Mouse (Mus musculus) CH12.LX (cell line): ENCODE data around the gene Lgals8. TPM values are rescaled to one million over a fixed set of nuclear protein-coding genes. Genes with fewer than 3 reads are reported as not detected.

Source experiments
- DNase-seq: peaks from one replicate; pipeline ENCODE4 v3.0.0-alpha.2; 2013; ENCODE audit errors: extremely low read depth
- H3K27ac ChIP-seq: 2 replicates; pipeline ENCODE4 v1.5.1; 2012; ENCODE audit warnings: low read depth, mild to moderate bottlenecking, control low read depth, moderate library complexity; ENCODE audit not compliant: insufficient read depth
- H3K27me3 ChIP-seq: replicated peaks from 2 replicates; pipeline ENCODE3; 2012; ENCODE audit warnings: inconsistent platforms
- H3K36me3 ChIP-seq, 2 experiments: replicated peaks in 1 of 2; 2 replicates each; pipeline versions ENCODE3 to v1.6.1; 2012; ENCODE audit warnings: inconsistent platforms in 1 of 2, low read length in 1 of 2, mild to moderate bottlenecking in 1 of 2, mixed read lengths in 1 of 2, moderate library complexity in 1 of 2; ENCODE audit not compliant: control insufficient read depth in 1 of 2, insufficient read depth in 1 of 2
- H3K4me1 ChIP-seq, 2 experiments: 2 replicates each; pipeline ENCODE4 v1.6.1; 2012; ENCODE audit warnings: inconsistent platforms in 1 of 2, moderate library complexity in 1 of 2; ENCODE audit not compliant: insufficient read depth in 2 of 2, control insufficient read depth in 1 of 2
- H3K4me2 ChIP-seq: 2 replicates; pipeline ENCODE4 v1.6.1; 2012; ENCODE audit warnings: low read depth, mild to moderate bottlenecking, control low read depth; ENCODE audit not compliant: poor library complexity, insufficient read depth, severe bottlenecking
- H3K4me3 ChIP-seq, 3 experiments: fragments of 150-350 bp in 1 of 3; sonication (generic) in 1 of 3; replicated peaks in 1 of 3; 2 replicates each; pipeline versions ENCODE3 to v1.5.1; 2011 to 2012; ENCODE audit warnings: low read depth in 2 of 3, low read length in 2 of 3, mild to moderate bottlenecking in 2 of 3, moderate library complexity in 2 of 3, control low read depth in 1 of 3, improper control_type of control experiment in 1 of 3, inconsistent platforms in 1 of 3, mixed read lengths in 1 of 3; ENCODE audit not compliant: poor library complexity in 1 of 3
- H3K79me2 ChIP-seq: replicated peaks from 2 replicates; pipeline ENCODE4 v1.6.1; 2012; ENCODE audit warnings: mild to moderate bottlenecking, moderate library complexity; ENCODE audit not compliant: control insufficient read depth, poor library complexity, insufficient read depth, severe bottlenecking; ENCODE audit errors: extremely low read depth
- H3K9ac ChIP-seq: 2 replicates; pipeline ENCODE4 v1.6.1; 2012; ENCODE audit warnings: low read depth, mild to moderate bottlenecking, control low read depth, moderate library complexity; ENCODE audit not compliant: insufficient read depth
- H3K9me3 ChIP-seq: replicated peaks from 2 replicates; pipeline ENCODE3; 2012; ENCODE audit warnings: low read length, inconsistent platforms, mixed read lengths
- BHLHE40 ChIP-seq: IDR thresholded peaks from 2 replicates; pipeline ENCODE4 v1.6.1; 2011; ENCODE audit warnings: mild to moderate bottlenecking, low read depth, low read length, improper control_type of control experiment
- CHD1 ChIP-seq: IDR thresholded peaks from 2 replicates; pipeline ENCODE4 v1.6.1; 2012; ENCODE audit warnings: low read depth, low read length, improper control_type of control experiment, inconsistent platforms
- CHD2 ChIP-seq: IDR thresholded peaks from 2 replicates; pipeline ENCODE4 v1.6.1; 2011; ENCODE audit warnings: low read length, improper control_type of control experiment
- E2F4 ChIP-seq: IDR thresholded peaks from 2 replicates; pipeline ENCODE4 v1.6.1; 2011; ENCODE audit warnings: low read depth, low read length, improper control_type of control experiment; ENCODE audit not compliant: insufficient replicate concordance
- EP300 ChIP-seq: IDR thresholded peaks from 2 replicates; pipeline ENCODE4 v1.6.1; 2011; ENCODE audit warnings: low read length, improper control_type of control experiment
- GABPA ChIP-seq: IDR thresholded peaks from 2 replicates; pipeline ENCODE4 v1.6.1; 2012; ENCODE audit warnings: low read depth, low read length, improper control_type of control experiment, inconsistent platforms; ENCODE audit not compliant: insufficient replicate concordance
- HCFC1 ChIP-seq: IDR thresholded peaks from 2 replicates; pipeline ENCODE4 v1.6.1; 2012; ENCODE audit warnings: low read depth, mild to moderate bottlenecking, inconsistent platforms, low read length, improper control_type of control experiment
- JUN ChIP-seq: IDR thresholded peaks from 2 replicates; pipeline ENCODE4 v1.6.1; 2011; ENCODE audit warnings: low read depth, mild to moderate bottlenecking, low read length, improper control_type of control experiment, moderate library complexity; ENCODE audit not compliant: insufficient read depth
- JUND ChIP-seq: conservative IDR thresholded peaks from 2 replicates; pipeline ENCODE4 v1.6.1; 2011; ENCODE audit warnings: low read depth, low read length, improper control_type of control experiment
- KAT2A ChIP-seq: IDR thresholded peaks from 2 replicates; pipeline ENCODE4 v1.6.1; 2012; ENCODE audit warnings: low read length, improper control_type of control experiment, inconsistent platforms; ENCODE audit not compliant: insufficient replicate concordance
- MAFK ChIP-seq: IDR thresholded peaks from 2 replicates; pipeline ENCODE4 v1.6.1; 2011; ENCODE audit warnings: low read length, improper control_type of control experiment; ENCODE audit not compliant: insufficient replicate concordance
- MAX ChIP-seq: IDR thresholded peaks from 2 replicates; pipeline ENCODE4 v1.6.1; 2011; ENCODE audit warnings: low read length, improper control_type of control experiment
- MAZ ChIP-seq: IDR thresholded peaks from 2 replicates; pipeline ENCODE4 v1.6.1; 2012; ENCODE audit warnings: low read depth, mild to moderate bottlenecking, inconsistent platforms, low read length, improper control_type of control experiment, moderate library complexity
- MYC ChIP-seq: IDR thresholded peaks from 2 replicates; pipeline ENCODE4 v1.6.1; 2011; ENCODE audit warnings: low read depth, mild to moderate bottlenecking, improper control_type of control experiment, low read length
- NELFE ChIP-seq: IDR thresholded peaks from 2 replicates; pipeline ENCODE4 v1.6.1; 2011; ENCODE audit warnings: low read depth, low read length, improper control_type of control experiment
- NRF1 ChIP-seq: IDR thresholded peaks from 2 replicates; pipeline ENCODE4 v1.6.1; 2014; ENCODE audit warnings: low read depth, mild to moderate bottlenecking, inconsistent platforms, low read length, improper control_type of control experiment, moderate library complexity
- RAD21 ChIP-seq: IDR thresholded peaks from 2 replicates; pipeline ENCODE4 v1.6.1; 2011; ENCODE audit warnings: low read depth, mild to moderate bottlenecking, low read length, improper control_type of control experiment, moderate library complexity
- SMC3 ChIP-seq: IDR thresholded peaks from 2 replicates; pipeline ENCODE4 v1.6.1; 2011; ENCODE audit warnings: low read depth, low read length, improper control_type of control experiment
- USF1 ChIP-seq: IDR thresholded peaks from 2 replicates; pipeline ENCODE4 v1.6.1; 2014; ENCODE audit warnings: low read depth, mild to moderate bottlenecking, inconsistent platforms, low read length, improper control_type of control experiment
- USF2 ChIP-seq: conservative IDR thresholded peaks from 2 replicates; pipeline ENCODE4 v1.6.1; 2011; ENCODE audit warnings: low read depth, low read length, improper control_type of control experiment
- ZNF384 ChIP-seq: IDR thresholded peaks from 2 replicates; pipeline ENCODE4 v1.6.1; 2012; ENCODE audit warnings: low read depth, low read length, improper control_type of control experiment, inconsistent platforms
- dilution Hi-C: fragments of 300-500 bp; cut with MboI; formaldehyde crosslinking; loops from 2 replicates; pipeline ENCODE4 v1.14.3; 2020; ENCODE audit warnings: low sequenced_read_pairs; ENCODE audit not compliant: extremely low pct_unique_long_range_greater_than_20kb, extremely low pct_ligation_motif_present
- in situ Hi-C: fragments of 300-500 bp; cut with MboI; formaldehyde crosslinking; loops from 3 replicates; pipeline ENCODE4 v1.14.3; 2019; ENCODE audit warnings: low sequenced_read_pairs, low pct_ligation_motif_present, low pct_unique_long_range_greater_than_20kb, mixed read lengths
- polyA plus RNA-seq: library from polyadenylated mRNA; unstranded; fragments of >175 nt; gene quantifications from 2 replicates; pipeline ENCODE4 v1.2.1, GENCODE M21; 2012; ENCODE audit warnings: low read depth; ENCODE audit not compliant: insufficient read length
- total RNA-seq, 2 experiments: library from RNA; depleted of rRNA; stranded (reverse); fragments of 300-350 nt in 1 of 2; fragments of >200 nt in 1 of 2; gene quantifications; 2 replicates each; pipeline ENCODE4 v1.2.3; 2012 to 2014

Lgals8 gene
- total and polyA plus RNA-seq, 3 experiments: 15.8 to 23.5 (median 18.4) TPM

GRCm38 (mm10) chr13:12428556-12428955 is 36.2 kb downstream of the Lgals8 start:
- H3K4me2 ChIP-seq: no peak overlapping the region
- TF ChIP-seq MAX (no peak), MYC (no peak), USF1 (no peak), E2F4 (no peak), RAD21 (no peak), SMC3 (no peak)
- H3K27me3 ChIP-seq: no peaks in the 10 kb centered on the region
- DNase-seq: no peak
- no peaks in the 10 kb centered on the region for H3K79me2 ChIP-seq
- no peak overlapping the region for H3K9ac ChIP-seq
- H3K27ac ChIP-seq: no peak overlapping the region
- dilution Hi-C loops (no loop called here), in situ Hi-C loops (no loop called here)
- no peaks in the 10 kb centered on the region for H3K4me1 ChIP-seq
- H3K4me3 ChIP-seq: no peak overlapping the region
- H3K36me3 ChIP-seq: peaks cover 77 to 97% of the 10 kb centered on the region in 2 experiments
- no peaks in the 10 kb centered on the region for H3K9me3 ChIP-seq

DNA sequence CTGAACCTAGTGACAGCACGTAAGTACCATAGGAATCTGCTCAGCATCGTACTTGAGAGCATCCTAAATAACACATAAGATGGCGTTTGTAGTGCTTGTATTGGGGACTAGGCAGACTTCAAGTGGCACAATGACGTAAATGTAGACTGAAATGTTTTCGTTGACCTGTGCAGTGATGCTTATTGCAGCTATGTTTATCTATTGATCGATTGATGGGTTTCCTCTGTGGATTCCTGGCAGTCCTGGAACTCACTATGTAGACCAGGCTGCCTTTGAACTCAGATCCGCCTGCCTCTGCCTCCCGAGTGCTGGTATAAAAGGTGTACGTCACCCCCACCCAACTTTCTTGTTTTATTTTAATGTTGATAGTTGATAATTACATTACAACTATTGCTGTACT is 44.1 kb downstream of the Lgals8 start:
- in situ Hi-C loops (no loop called here), dilution Hi-C loops (no loop called here)
- DNase-seq: no peak
- Histone ChIP-seq H3K27me3 (no peaks in the 10 kb centered on the region), H3K9ac (no peak overlapping the region), H3K4me3 (no peak overlapping the region), H3K36me3 (peaks cover 71 to 94% of the 10 kb centered on the region in 2 experiments), H3K4me2 (no peak overlapping the region), H3K79me2 (no peaks in the 10 kb centered on the region), H3K9me3 (no peaks in the 10 kb centered on the region), H3K27ac (no peak overlapping the region), H3K4me1 (peaks cover 0 to 4% of the 10 kb centered on the region in 2 experiments; a peak in 1 of 4 replicates)
- TF ChIP-seq MAZ (no peak), HCFC1 (no peak), CHD2 (no peak), BHLHE40 (no peak), CHD1 (no peak), NRF1 (no peak), ZNF384 (no peak), MAFK (no peak), JUND (no peak), NELFE (no peak), EP300 (no peak), USF2 (no peak), GABPA (no peak), KAT2A (no peak), JUN (no peak)
